Mouse (Mus musculus) gastrocnemius, adult 8-10 months (tissue): ENCODE measurements at regions not wholly inside any gene's neighbourhood (a gene's known extent, or its start where the extent isn't known, plus 50 kb on each side); places are given as distances from the start of the nearest gene placed in this dataset.
A peak's percentile ranks its signal among the peaks of the same experiment; 100 is the strongest.

Experiments
- DNase-seq, 2 experiments: peaks; one replicate each; pipeline ENCODE4 v3.0.0; 2022; ENCODE audit warnings: low spot score in 2 of 2

DNA sequence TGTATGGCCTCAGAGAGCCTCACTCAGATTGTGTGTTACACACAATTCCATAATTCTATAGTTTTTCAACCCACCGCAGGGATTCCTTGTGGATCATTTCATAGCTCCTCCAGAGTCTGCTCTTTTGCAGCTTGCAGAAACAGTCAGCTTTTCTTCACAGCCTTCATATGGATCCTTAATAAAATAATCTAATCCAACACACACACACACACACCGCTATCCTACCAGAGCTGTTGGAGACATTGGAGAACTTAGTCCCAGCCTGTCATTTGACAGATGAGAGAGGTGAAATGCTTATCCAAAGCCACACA, 71.2 kb upstream of the Foxo1 start:
- no peak for DNase-seq

DNA sequence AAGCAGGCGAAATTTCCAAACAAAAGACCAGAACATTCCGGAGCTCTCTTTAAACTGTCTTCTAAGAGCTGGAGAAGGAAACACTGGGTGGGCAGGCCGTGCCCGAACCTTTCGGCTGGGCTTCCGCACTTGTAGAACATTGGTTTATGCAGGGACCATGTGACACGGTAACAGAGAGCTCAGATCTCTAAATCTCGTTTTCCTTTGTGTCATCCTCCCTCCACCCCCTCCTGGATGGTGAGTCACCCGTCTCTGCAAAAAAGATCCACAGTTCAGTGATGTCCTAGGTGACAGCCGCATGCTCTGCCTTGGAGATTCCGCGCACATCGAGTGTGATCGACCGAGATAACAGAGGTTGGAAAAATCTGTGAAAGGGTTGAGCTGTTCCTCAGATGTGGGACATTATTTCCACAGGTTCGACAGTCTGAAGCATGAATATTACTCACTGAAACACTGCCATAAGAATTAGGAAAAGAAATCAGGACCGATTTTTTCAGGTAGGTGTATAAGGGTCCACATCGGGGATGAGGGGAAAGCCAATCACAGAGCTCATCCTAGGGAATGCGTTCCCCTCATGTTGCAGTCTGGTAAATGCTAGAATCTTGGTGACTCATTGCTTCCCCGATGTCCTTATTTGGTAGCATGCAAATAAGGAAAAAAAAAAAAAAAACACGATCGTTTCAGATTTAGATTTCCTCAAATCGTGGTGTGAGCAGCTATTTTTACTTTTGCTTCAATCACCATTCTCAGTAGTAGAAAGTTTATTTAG, 70.0 kb upstream of the Foxo1 start:
- DNase-seq: peak in 1 of 2 experiments; percentile 18

GRCm38 (mm10) chr3:52198751-52199738, 69.1 kb upstream of the Foxo1 start:
- peak in 1 of 2 experiments; percentile 29 for DNase-seq

GRCm38 (mm10) chr3:52200106-52200505, 68.0 kb upstream of the Foxo1 start:
- no peak for DNase-seq

DNA sequence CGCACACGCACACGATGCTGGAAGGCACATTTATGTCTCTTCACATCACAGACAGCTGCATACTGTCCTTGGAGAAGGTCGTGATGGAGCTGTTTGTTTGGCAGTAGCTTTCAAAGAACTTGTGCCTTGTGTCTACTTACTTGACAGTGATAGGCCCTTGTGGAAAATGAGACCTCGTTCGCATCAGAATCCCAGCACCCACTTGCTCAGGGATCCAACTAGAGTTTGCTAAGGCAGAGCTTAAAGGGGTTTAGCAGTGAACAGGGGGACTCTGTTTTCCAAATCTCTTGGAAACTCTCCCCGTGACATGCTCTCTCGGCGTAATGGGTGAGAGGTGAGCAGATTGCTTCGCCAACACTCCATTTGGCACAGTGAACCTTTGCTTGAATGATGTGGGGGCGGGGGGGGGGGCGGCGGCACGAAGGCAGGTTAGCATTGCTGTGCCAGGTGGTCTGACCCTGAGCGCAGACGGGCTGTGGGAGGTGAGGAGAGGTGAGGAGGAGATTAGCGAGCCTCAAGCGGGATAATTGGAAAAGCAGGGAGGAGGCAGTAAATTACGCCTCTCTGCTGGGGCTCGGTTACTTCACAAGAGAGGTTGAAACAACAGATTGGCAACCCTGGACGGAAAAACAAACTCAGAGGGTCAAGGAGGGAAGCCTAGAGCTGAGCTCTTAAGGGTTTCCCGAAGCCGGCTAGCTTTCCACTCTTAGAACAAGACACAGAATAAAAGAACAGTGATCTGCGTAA, 57.4 kb upstream of the Foxo1 start:
- no peak for DNase-seq

- DNase-seq: no peak
Measured at GRCm38 (mm10) chr3:52211303-52211695, 56.8 kb upstream of the Foxo1 start.

DNA sequence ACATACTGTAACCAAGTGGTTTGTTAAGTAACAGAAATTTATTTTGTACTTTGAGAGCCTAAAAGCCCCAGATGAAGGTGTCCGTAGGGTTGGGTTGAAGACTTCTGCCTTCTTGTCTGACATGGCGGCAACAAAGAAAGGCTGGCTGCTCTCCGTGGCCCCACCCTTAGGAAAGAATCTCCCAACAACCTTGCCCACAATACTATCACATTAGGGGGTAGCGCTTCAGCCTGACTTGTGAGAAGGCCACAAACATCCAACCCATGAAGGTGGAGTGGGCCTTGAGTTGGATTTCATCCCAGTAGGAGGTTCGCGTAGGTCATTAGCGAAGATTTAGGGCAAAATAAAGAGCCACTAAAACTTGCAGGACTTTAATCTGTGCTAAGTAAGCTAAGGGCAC, 54.0 kb upstream of the Foxo1 start:
- no peak for DNase-seq

DNA sequence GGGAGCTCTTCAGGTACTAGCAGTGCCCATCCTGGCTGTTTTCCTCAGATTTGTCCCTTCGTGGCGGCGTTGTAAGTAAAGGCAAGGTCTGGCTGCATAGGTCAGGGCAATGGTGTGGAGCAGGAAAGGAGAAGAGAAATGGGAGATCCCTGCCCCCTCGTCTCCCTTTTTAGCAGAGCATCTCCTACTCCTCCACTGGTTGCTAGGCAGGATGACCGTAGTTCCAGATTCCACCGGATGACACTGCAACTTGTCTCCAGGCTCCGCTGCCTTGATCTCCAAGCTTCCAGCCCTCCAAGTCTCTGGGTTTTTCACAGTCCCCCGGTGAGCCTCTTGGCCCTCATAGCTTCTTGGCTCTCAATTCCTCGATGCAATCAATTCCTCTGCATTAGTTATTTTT, 53.1 kb upstream of the Foxo1 start:
- DNase-seq: no peak
